Mouse (Mus musculus): Measurements from ENCODE around the gene Ube4a.

Ube4a gene

DNA sequence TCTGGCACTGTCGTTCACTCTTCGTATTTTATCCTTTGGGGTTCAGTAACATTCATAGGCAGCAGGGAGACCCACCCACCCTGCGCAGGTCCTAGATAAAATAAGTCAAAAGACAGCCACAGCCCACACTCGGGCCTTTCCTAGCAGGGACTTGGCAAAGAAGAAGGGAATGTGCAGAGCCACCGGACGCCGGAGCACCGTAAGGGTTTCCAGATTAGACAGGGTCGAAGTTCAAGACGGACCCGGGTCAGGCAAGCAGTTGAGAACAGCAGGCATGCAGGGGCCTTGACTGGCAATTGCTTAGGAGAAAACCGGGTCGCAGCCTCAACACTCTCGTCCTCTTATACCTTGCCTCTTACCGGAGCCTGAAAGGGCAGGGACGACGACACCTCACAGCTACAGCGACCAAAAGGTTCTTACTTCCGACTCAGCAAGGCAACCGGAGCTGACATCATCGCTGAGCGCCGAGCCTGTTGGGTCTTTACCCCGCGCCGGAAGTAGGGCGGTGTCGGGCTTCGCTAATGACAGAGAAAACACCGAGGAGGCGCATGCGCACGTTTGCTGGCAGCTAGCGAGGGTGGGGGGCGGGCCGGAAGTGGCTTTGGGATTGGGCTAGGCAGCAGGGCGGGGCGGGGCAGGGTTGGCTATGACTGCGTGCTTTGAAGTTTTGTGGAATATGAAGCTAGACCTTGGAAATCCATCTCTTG, at the start of gene Ube4a:
Ube4a (minus strand) TSS at position 475 of the 707 bp plus-strand sequence.
- in situ Hi-C loops (cut with MboI) = no loop called here

DNA sequence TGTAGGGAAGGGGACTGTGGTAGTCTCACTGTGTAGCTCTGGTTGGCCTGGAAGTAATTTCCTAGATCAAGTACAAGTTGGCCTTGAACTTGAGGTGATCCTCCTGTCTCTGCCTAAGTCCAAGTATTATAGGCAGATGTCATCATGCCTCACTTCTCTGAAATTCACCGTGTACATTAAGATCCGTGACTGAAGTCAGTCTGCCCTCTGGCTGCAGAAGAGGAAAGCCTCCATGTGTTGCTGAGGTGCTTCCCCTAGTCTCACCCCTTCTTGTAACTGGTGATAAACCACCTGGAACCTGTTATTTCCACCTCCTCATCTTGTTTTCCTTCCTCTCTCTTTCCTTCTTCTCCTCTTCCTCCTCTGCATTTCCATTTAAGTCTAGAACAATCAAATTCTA, 49.5 kb upstream of the Ube4a start:
- in situ Hi-C loops (cut with MboI) = no loop called here

DNA sequence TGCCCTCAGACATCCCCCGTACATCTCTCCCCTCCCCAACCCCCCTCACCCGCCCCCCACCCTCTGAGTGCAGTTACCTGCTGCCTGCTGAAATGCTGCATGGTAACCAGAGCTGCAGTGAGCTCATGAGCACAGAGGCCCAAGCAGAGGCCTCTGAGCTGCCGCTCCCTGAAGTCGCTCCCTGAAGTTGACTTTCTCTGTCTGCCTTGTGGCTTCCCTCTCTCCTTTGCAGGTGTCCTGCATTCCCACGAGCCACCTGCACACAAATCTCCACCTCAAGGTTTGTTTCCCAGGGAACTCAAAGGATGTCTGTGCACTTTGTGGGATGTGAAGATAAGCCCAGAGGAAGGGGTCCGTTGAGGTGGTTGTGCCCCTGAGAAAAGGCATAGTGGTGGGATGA, 45.9 kb upstream of the Ube4a start:
- in situ Hi-C loops (cut with MboI) = no loop called here

GRCm38 (mm10) chr9:45010461-45010860, 45.1 kb upstream of the Ube4a start:
- in situ Hi-C loops (cut with MboI) = no loop called here

GRCm38 (mm10) chr9:45009180-45010078, 44.0 kb upstream of the Ube4a start, which contains the start of gene Cd3e:
TSS of gene Cd3e (minus strand) at chr9:45009627.
- in situ Hi-C loops (cut with MboI) = no loop called here

DNA sequence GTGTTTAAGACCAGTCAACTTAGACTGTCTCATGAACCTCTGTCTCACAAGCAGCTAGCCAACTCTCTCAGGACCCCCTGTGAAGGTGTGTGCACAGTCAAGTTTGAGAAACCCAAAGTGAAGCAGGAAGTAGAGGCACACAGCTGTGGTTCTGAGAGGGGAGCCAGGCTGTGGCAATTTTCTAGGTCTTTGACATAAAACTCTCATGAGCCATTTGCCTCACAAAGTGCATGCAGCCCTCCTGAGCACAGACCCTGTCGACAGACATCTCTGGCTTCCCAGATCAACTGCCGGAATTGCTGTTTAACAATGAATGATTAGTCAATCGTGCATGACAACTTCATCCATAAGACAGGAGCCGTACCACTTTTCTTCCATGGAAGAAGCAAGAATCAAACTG, 42.9 kb upstream of the Ube4a start:
- in situ Hi-C loops (cut with MboI) = no loop called here

- in situ Hi-C loops (cut with MboI) = no loop called here
Observed at GRCm38 (mm10) chr9:45007404-45007803, 42.0 kb upstream of the Ube4a start.

- in situ Hi-C loops (cut with MboI) = no loop called here
Observed at GRCm38 (mm10) chr9:45000249-45000648, 34.8 kb upstream of the Ube4a start.

DNA sequence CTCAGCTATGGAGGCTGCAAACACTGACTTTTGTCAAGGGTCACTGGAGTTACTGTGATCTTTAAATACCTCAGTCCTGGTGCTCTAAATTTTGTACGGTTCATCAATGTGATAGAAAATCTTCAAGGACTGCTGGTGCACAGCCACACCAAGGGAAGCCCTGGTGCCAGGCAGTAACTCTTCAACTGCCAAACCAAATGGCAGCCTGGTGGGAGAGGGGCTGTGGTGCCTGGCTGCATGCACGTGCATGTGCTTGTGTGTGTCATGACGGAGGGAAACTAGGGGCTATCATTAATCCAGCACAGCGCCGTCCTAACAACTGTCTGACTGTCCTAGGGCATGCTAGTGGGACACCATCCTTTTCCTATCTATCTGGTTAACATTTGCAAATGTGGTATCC, 34.4 kb upstream of the Ube4a start:
- in situ Hi-C loops (cut with MboI) = no loop called here

- in situ Hi-C loops (cut with MboI) = no loop called here
Observed at GRCm38 (mm10) chr9:44999171-44999570, 33.8 kb upstream of the Ube4a start.

GRCm38 (mm10) chr9:44998138-44998537, 32.7 kb upstream of the Ube4a start:
- in situ Hi-C loops (cut with MboI) = no loop called here

- in situ Hi-C loops (cut with MboI) = no loop called here
Observed at GRCm38 (mm10) chr9:44996590-44996989, 31.2 kb upstream of the Ube4a start.

DNA sequence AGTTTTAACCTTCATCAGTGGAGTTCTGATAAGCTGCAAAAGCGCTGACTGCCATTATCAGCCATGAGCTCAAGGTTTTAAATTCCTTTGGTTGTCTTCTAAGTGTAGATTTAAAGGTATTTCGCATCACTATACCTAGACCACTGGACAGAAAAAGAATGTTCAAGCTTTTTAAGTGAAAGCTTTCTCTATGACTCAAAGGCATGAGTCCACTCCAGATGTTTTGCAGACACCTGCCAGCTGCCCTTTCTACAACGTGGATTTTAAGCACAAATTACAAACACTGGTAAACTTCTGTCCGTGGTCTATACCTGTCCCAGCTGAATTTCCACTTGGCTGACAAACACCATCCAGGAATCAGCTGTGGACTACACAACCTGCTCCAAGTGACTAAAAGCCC, 29.6 kb upstream of the Ube4a start:
- in situ Hi-C loops (cut with MboI) = no loop called here

- in situ Hi-C loops (cut with MboI) = no loop called here
Observed at GRCm38 (mm10) chr9:44993268-44993667, 27.9 kb upstream of the Ube4a start.

- in situ Hi-C loops (cut with MboI) = no loop called here
Observed at GRCm38 (mm10) chr9:44992271-44992670, 26.9 kb upstream of the Ube4a start.

DNA sequence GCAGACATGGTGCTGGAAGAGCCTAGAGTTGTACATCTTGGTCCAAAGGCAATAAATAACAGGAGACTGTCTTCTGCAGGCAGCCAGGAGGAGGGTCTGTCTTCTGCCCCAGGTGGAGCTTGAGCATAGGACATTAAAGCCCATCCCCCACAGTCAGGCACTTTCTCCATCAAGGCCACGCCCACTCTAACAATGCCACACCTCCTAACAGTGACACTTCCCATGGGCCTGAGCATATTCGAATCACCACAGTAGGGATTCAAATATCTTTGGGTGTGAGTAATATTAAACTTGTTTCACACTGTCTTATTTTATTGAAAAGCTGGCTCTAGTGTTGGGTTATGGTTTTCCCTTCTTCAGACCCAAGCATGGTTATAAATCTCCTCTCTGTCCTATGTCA, 26.4 kb upstream of the Ube4a start:
- in situ Hi-C loops (cut with MboI) = no loop called here

DNA sequence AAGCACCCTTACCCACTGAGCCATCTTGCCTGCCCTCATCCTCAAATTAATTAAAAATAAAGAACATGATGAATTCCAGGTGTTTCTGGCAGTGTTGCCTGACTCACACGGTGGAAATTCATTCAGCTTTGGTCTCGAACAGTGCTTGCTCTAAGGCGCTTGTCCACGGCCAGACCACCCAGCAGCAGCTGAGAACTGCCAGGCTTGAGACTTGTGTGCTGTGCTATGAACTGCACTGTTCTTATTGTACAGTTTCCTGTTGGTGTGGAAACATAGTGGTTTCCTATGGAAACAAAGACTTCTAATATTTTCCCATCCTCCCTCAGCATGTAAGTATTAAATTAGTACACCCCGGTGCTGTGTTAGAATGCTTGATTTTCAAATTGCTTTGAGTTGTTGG, 21.6 kb upstream of the Ube4a start:
- in situ Hi-C loops (cut with MboI) = no loop called here

DNA sequence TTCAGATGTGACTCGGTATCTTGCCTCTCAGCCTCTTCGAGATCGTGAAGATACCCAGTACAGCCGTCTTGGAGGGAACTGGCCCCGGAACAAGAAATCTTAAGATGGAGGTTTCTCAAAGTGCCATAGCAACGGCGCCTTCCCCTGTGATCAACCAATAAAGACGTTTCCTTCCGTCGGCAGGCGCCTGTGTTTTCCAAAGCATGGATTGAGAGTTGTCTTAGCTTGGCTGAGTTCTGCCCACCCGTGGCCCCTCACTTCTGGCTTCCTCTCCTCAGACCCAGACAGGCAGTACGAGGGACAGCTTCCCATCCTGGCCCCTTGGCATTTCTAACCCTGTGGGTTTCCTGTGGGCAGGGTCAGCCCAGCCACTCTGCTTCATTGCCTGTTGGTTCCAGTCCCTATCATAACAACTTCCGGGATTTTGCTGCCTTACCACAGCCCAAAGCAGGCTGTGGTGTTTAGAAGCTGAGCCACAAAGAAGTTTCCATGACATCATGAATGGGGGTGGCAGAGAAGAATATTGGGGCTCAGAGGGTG, 20.9 kb upstream of the Ube4a start:
- in situ Hi-C loops (cut with MboI) = no loop called here

DNA sequence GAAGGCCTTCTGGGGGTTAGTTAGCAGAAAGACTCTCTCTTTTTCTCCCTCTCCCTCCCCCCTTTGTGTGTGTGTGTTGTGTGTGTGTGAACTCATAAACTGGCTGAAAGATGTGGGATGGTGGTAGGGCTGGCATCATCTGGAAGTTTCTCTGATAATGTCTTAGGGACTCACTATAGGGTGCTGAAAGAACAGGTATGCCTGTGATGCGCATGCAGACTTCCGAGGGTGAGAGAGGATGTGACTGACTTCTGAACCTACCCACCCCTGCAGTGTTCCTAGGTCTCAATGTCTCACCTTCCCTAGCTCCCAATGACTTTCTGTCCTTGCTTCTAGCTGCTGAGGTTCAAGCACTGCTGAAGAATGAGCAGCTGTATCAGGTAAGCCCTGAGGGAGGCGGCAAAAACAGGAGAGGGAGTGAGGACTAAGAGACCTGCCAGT, 20.3 kb upstream of the Ube4a start:
- in situ Hi-C loops (cut with MboI) = no loop called here

- in situ Hi-C loops (cut with MboI) = no loop called here
Observed at GRCm38 (mm10) chr9:44983001-44983400, 17.6 kb upstream of the Ube4a start.

DNA sequence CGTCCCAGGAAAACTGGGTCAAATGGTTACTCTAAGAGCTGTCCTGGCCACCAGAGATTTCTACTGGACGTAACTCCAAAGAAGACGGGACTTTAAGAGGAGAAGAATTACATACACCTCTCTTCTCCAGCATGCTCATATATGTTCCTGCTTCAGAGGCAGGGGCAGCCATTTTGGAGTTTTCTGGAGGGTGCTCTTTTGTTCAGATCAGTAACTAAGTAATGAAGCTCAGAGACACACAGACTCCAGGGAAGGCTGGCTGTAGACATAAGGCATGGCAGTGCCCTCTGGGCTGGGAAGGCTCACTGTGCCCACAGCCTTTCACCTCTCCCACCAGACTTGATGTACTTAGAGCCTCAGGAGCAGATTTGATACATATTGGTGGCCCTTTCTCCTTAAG, 17.1 kb upstream of the Ube4a start:
- in situ Hi-C loops (cut with MboI) = no loop called here

GRCm38 (mm10) chr9:44982081-44982480, 16.7 kb upstream of the Ube4a start:
- in situ Hi-C loops (cut with MboI) = no loop called here

DNA sequence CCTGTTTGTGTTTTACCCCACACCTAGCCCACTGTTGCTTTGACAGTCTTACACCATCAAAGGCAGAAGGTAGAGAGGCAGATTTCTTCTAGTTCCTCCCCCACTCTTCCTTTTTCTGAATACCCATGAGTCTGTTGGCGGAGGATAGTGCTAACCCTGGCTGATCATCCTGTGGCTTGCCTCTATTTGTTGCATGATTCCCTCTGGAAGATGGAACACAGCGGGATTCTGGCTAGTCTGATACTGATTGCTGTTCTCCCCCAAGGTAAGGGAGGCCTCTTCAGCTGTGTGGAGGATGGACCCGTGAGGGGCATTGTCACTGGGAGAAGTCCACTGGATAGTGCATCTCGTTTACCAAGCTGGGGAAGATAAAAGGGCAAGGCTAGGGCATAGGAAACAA, 16.3 kb upstream of the Ube4a start, which contains the start of gene Cd3d:
Cd3d (plus strand) TSS at position 111 of the 400 bp plus-strand sequence.
- in situ Hi-C loops (cut with MboI) = no loop called here
